Mouse (Mus musculus): ENCODE measurements around the gene 2010111I01Rik.
"Not testable (repeated sequence)": the region's sequence is repeated elsewhere in the genome, so short reads cannot be mapped to it uniquely, and the experiment has no call there.

The 2010111I01Rik gene

GRCm38 (mm10) chr13:63074676-63074991, 109.9 kb downstream of the 2010111I01Rik start:
- DNase-seq (ENCODE audit: low spot score in 2 of 2): no peak

DNA sequence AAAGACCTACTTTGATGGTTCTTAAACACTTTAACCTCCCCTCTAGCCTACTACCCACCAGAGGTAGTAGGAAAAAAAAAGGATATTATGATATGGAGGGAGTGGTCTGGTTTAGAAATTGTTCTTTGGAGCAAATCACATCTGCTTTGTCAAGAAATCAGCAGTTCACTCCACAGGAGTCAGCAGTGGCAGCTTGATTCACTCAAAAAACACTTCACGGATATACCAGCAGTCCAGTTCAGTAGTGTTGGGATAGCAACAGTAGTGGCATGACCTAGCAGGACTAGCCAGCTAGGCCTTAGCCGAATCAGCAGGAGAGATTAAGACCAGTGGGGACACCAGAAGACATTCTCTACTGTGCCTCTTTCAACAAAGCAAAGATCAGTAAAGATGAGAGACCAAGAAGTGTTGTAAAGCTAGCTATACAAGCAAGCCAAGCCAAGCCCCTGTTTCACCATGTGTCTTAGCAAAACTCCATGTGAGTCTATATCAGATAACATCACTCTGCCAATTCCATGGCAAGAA, 110.7 kb downstream of the 2010111I01Rik start:
- DNase-seq (ENCODE audit: low spot score in 2 of 2): no peak

GRCm38 (mm10) chr13:63080191-63080590, 115.5 kb downstream of the 2010111I01Rik start:
- DNase-seq (ENCODE audit: low spot score in 2 of 2): no peak

DNA sequence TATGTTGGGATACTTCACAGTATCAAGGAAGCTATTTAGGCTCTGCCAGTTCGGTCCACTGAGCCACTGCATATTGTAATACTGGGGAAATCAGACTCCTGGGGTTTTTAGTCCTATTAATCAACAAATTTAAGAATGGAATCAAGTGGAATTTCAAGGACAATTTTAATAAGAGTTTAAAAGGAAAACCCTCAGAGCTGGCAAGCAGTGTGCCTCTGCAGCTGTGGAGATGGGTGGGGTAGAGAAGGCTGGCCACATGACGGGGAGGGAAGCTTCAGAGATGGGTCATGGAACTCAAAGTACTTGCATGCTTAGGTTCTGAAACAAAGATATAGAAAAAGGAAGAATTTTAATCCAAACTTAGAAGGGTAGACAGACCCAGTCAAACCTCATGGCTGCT, 116.1 kb downstream of the 2010111I01Rik start:
- DNase-seq (ENCODE audit: low spot score in 2 of 2): no peak

GRCm38 (mm10) chr13:63082555-63083136, 118.0 kb downstream of the 2010111I01Rik start:
- DNase-seq (ENCODE audit: low spot score in 2 of 2): no peak

GRCm38 (mm10) chr13:63083139-63083538, 118.4 kb downstream of the 2010111I01Rik start:
- not testable (repeated sequence) for DNase-seq (ENCODE audit: low spot score in 2 of 2)

- no peak for DNase-seq (ENCODE audit: low spot score in 2 of 2)
These were observed 119.0 kb downstream of the 2010111I01Rik start for GRCm38 (mm10) chr13:63083663-63084062.

- DNase-seq (ENCODE audit: low spot score in 2 of 2): no peak
These were observed 123.4 kb downstream of the 2010111I01Rik start for GRCm38 (mm10) chr13:63087865-63088683.

GRCm38 (mm10) chr13:63089513-63089912, 124.8 kb downstream of the 2010111I01Rik start:
- DNase-seq (ENCODE audit: low spot score in 2 of 2): no peak

DNA sequence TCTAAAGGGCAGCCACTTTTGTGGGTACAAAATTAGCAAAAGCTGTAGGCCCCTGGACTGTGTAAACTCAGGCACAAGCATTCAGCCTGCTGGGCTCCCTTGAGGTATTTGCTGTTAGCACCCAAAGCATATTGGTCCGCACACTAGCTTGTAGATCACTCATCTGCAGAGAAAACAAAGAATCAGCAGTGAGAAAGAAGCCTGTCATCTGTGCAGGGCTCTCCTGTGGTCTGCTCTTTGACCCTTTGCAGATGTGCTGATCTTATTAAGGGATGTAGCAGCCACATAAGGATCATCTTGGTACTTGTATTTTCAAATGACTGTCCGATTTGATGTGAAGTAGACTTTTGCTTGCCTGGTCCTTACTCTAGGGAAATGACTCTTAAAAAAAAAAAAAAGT, 126.6 kb downstream of the 2010111I01Rik start:
- no peak for DNase-seq (ENCODE audit: low spot score in 2 of 2)

DNA sequence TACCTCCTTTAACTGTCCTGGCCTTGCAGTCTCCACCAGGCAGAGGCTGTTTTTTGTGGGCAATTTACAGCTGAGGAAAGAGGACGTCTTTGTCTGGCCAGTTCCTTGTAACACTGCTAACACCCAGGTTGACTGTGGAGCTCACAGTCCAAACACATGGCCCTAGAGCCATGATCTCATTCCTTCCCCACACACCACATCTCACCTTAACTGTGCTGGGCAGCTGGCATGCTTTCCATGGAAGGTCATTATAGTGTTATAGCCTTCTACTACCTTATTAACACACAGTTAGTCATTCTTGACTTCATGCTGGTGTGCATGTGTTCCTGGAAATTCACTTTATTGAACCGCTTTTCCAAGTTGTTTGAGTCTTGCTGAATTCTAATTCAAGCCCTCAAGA, 127.6 kb downstream of the 2010111I01Rik start:
- DNase-seq (ENCODE audit: low spot score in 2 of 2): no peak

DNA sequence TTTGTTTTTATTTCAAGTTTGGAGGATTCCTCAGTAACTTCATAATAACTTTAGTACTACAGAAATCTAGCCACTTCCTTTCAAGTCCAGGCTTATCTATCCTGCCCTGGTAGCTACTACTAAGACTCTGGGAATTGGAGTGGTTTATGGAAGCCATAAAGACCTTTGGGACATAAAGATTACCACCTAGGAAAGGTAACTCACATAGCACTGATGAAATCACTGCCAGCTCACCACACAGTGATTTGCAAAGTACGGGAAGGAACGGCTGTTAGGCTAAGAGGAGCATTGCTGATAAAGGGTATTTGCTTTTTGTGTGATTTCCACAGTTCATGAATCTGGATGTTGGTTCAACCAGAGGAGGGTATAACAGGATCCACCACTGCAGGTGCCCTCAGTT, 128.2 kb downstream of the 2010111I01Rik start:
- no peak for DNase-seq (ENCODE audit: low spot score in 2 of 2)

DNA sequence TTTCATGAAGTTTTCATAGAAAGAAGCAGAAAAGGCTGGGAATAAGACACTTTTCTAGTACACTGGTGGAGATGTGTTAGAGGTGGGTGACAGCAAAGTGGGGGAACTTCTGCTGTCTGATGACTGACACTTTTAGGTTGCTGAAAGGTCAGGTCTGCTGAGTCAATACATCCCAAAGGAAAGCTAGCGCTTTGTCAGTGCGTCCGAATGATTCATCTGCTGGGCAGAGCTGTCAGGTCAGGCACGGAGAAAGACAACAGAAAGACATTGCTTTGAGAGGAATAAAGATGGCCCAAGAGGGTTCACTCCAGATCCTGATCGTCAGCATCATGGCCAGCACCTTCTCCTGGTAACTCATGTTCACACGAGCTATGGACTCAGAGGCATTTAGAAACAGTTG, 128.9 kb downstream of the 2010111I01Rik start:
- no peak for DNase-seq (ENCODE audit: low spot score in 2 of 2)

DNA sequence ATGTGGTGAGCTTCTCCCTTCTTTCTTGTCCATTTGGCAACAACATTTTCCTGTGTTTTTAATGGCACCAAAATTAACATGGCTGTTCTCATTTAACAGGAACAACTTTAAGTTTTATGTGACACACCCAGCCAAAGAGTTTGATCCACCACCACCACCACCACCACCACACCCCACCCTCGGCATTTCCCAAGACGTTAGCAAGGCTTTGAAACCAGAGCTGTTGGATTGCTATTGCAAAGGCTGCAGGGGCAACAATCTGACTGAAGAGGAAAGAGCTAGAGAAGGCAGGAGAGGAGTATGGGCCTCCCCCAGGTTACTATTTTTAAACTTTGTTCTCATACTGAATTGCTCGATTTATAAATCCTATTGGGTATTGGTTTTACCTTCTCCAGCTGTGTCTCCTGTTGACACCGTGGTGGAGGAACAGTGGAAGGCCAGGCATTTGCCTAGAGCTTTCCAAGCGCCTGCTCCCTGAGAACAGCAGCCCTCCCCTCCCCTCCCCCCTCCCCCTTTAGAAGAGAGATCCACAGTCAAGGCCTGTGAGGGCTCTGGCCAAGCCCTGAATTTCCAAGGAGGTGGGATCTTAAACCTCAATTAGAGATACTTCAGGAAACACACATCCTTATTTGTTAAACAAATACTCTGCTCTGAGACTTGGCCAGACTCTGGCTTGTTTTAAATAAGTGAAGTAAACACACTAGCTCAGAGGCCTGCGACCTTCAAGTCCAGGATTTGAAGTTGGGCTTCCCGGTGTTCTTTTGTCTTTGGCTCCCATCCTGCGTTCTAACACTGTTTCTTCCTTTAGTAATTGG, 129.8 kb downstream of the 2010111I01Rik start:
- no peak for DNase-seq (ENCODE audit: low spot score in 2 of 2)

DNA sequence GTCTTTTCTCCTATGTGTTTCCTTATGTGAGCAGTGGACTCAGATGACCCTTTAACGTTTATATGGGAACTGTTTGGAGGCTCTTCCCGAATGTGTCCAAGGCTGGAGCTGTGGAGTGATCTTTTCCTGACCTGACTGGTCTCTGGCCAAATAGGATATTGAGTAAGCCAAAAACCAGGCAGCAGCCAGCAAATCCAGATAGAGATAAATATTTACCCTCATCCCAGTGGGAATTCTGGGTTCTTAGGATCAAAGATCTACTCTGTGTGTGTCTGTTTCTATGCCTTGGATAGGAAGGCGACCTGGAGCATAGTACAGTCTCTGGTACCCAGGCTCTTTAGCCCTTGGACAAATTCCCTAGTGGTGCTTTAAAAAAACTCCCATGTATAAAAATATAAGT, 132.1 kb downstream of the 2010111I01Rik start:
- no peak for DNase-seq (ENCODE audit: low spot score in 2 of 2)

GRCm38 (mm10) chr13:63097440-63097930, 132.8 kb downstream of the 2010111I01Rik start:
- DNase-seq (ENCODE audit: low spot score in 2 of 2): no peak

DNA sequence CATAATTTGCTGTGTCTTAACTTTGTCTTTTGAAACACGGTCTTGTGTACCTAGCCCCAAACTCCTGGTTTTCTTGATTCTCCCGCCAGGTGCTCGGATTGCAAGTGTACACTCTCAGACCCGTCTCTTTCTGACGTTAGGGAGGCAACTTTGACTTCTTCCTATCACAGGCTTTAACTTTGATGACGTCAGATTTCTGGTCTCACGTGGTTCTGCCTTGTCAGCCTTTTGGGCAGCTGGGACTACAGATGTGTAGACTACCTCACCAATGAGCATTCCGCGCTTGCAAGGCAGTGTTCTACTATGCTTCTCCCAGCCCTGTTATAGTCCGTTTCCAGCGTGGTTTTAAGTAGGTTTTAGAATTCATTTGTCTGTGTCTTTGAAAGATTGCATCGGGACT, 137.1 kb downstream of the 2010111I01Rik start:
- DNase-seq (ENCODE audit: low spot score in 2 of 2): no peak

DNA sequence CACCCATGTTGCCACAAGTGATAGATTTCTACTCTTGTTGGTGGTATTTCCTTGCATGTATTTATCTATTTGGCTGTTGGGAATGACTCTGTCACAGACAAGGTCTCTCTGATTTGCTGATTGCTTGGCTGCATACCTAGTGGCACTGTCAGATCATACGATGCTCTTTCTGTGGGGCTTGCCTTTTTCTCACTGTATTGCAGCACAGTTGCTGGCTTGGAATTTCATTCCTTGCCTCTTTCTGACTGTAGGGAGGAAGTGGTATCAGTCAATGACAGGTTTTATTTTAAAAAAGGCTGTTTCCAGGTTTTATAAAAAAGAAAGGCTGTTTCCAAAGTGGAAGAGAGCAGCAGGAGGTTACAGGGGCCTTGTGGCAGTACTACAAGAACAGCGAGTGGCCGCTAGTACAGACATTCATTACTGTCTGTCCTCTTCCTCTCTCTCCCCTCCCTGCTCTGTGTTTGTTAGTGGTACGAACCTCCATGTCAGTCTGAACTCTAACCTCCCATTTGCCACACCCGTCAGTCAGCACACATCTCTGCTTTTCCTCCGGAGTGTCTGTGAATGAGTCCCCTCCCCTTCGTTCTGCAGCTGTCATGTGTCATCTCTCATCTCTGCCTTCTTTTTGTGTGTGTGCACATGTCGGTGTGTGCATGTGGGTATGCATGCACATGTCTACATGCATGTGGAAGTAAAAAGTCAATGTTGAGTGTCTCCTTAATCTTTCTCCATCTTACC, 138.3 kb downstream of the 2010111I01Rik start:
- no peak for DNase-seq (ENCODE audit: low spot score in 2 of 2)

DNA sequence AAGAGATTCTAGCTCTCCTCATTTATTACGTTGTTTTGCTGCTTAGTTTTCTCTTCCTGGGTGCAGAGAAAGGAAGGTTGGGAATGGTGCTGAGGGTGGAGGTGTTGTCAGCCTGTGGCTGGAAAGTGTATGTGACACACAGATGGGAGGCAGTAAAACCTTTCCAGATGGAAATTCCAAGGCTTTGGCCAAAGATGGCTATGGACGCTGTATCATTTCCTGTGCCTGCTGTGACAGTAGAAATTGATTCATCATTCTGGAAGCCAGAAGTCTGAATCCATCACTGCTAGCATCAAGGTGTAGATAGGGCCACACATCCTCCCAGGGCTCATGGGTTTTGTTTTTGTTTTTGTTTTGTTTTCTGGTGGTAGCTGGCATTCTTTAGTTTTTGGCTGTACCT, 141.9 kb downstream of the 2010111I01Rik start:
- no peak for DNase-seq (ENCODE audit: low spot score in 2 of 2)

- DNase-seq (ENCODE audit: low spot score in 2 of 2): no peak
These were observed 143.9 kb downstream of the 2010111I01Rik start for GRCm38 (mm10) chr13:63108601-63109000.

- DNase-seq (ENCODE audit: low spot score in 2 of 2): no peak
These were observed 146.8 kb downstream of the 2010111I01Rik start for GRCm38 (mm10) chr13:63111297-63112042.
